Mouse (Mus musculus) liver (tissue): ENCODE measurements around the gene Nop16.

Source experiments
- DNase-seq: peaks from one replicate; pipeline ENCODE4 v3.0.0-alpha.2; 2020; ENCODE audit warnings: mixed read lengths

The Nop16 gene

GRCm38 (mm10) chr13:54559656-54560055 lies 30.2 kb downstream of the Nop16 start:
- no peak for DNase-seq

- no peak for DNase-seq
Observed at GRCm38 (mm10) chr13:54557652-54558051, 32.2 kb downstream of the Nop16 start.

- no peak for DNase-seq
Observed at GRCm38 (mm10) chr13:54556796-54557195, 33.1 kb downstream of the Nop16 start.

GRCm38 (mm10) chr13:54556176-54556575 lies 33.7 kb downstream of the Nop16 start:
- no peak for DNase-seq

- no peak for DNase-seq
Observed at GRCm38 (mm10) chr13:54548036-54548435, 41.9 kb downstream of the Nop16 start.
